Mouse (Mus musculus) frontal cortex, postnatal 36 days (tissue): ENCODE measurements at regions not wholly inside any gene's neighbourhood (a gene's known extent, or its start where the extent isn't known, plus 50 kb on each side); places are given as distances from the start of the nearest gene placed in this dataset.
A peak's percentile ranks its signal among the peaks of the same experiment; 100 is the strongest.

Experiments used
- DNase-seq, 2 experiments: peaks; one replicate each; pipeline ENCODE4 v3.0.0; 2022; ENCODE audit warnings: low spot score in 2 of 2

- no peak for DNase-seq
These were observed 647.4 kb upstream of the Cited2 start for GRCm38 (mm10) chr10:17075576-17075975.

GRCm38 (mm10) chr10:17076186-17076585, 646.8 kb upstream of the Cited2 start:
- DNase-seq = no peak

- no peak for DNase-seq
These were observed 645.4 kb upstream of the Cited2 start for GRCm38 (mm10) chr10:17077580-17077979.

- no peak for DNase-seq
These were observed 642.2 kb upstream of the Cited2 start for GRCm38 (mm10) chr10:17080818-17081217.

- DNase-seq = no peak
These were observed 640.1 kb upstream of the Cited2 start for GRCm38 (mm10) chr10:17082926-17083325.

GRCm38 (mm10) chr10:17102065-17102464, 621.0 kb upstream of the Cited2 start:
- DNase-seq = no peak

- no peak for DNase-seq
These were observed 619.6 kb upstream of the Cited2 start for GRCm38 (mm10) chr10:17103416-17103815.

- no peak for DNase-seq
These were observed 616.2 kb upstream of the Cited2 start for GRCm38 (mm10) chr10:17106831-17107230.

GRCm38 (mm10) chr10:17111071-17111470, 611.9 kb upstream of the Cited2 start:
- no peak for DNase-seq

- DNase-seq = no peak
These were observed 608.2 kb upstream of the Cited2 start for GRCm38 (mm10) chr10:17114805-17115204.

GRCm38 (mm10) chr10:17129391-17130163, 593.4 kb upstream of the Cited2 start:
- DNase-seq = no peak

GRCm38 (mm10) chr10:17130661-17131060, 592.4 kb upstream of the Cited2 start:
- no peak for DNase-seq

- DNase-seq = peak; percentile 1 to 4
These were observed 591.3 kb upstream of the Cited2 start for GRCm38 (mm10) chr10:17131763-17132162.

- no peak for DNase-seq
These were observed 547.6 kb upstream of the Cited2 start for GRCm38 (mm10) chr10:17175385-17175784.

GRCm38 (mm10) chr10:17177054-17177453, 546.0 kb upstream of the Cited2 start:
- DNase-seq = no peak

GRCm38 (mm10) chr10:17177503-17178278, 545.3 kb upstream of the Cited2 start:
- no peak for DNase-seq

- no peak for DNase-seq
These were observed 544.4 kb upstream of the Cited2 start for GRCm38 (mm10) chr10:17178627-17179026.

- DNase-seq = no peak
These were observed 538.6 kb upstream of the Cited2 start for GRCm38 (mm10) chr10:17184418-17184817.

GRCm38 (mm10) chr10:17196205-17196604, 526.8 kb upstream of the Cited2 start:
- DNase-seq = no peak

GRCm38 (mm10) chr10:17196636-17197035, 526.4 kb upstream of the Cited2 start:
- no peak for DNase-seq

GRCm38 (mm10) chr10:17200524-17201426, 522.2 kb upstream of the Cited2 start:
- DNase-seq = no peak

GRCm38 (mm10) chr10:17201427-17201745, 521.6 kb upstream of the Cited2 start:
- DNase-seq = no peak
